Mouse (Mus musculus) G1E (cell line): ENCODE data around the gene Ero1lb. TPM values are rescaled to one million over a fixed set of nuclear protein-coding genes. Genes with fewer than 3 reads are reported as not detected.
A peak's percentile ranks its signal among the peaks of the same experiment; 100 is the strongest.
"Not testable (repeated sequence)": the region's sequence is repeated elsewhere in the genome, so short reads cannot be mapped to it uniquely, and the experiment has no call there.

ENCODE experiments used
- ATAC-seq: 2 replicates; pipeline ENCODE4 v1.8.0; 2016; ENCODE audit warnings: mild to moderate bottlenecking; ENCODE audit not compliant: insufficient number of reproducible peaks, poor library complexity, low FRiP score, severe bottlenecking; ENCODE audit errors: extremely low read depth
- DNase-seq: peaks from one replicate; pipeline ENCODE4 v3.0.0; 2012; ENCODE audit warnings: low spot score
- H3K27me3 ChIP-seq: 2 replicates; pipeline ENCODE4 v1.6.1; 2012; ENCODE audit warnings: mild to moderate bottlenecking, low read length, inconsistent platforms; ENCODE audit not compliant: insufficient read depth
- H3K36me3 ChIP-seq: replicated peaks from 2 replicates; pipeline ENCODE3; 2012; ENCODE audit warnings: mild to moderate bottlenecking, inconsistent platforms
- H3K4me1 ChIP-seq: 2 replicates; pipeline ENCODE4 v1.6.1; 2012; ENCODE audit warnings: low read depth, low read length, inconsistent platforms, mixed read lengths; ENCODE audit not compliant: insufficient read depth
- H3K4me3 ChIP-seq: 2 replicates; pipeline ENCODE4 v1.5.1; 2012; ENCODE audit warnings: low read depth, mild to moderate bottlenecking, inconsistent platforms, low read length, moderate library complexity, mixed read lengths
- H3K9me3 ChIP-seq: replicated peaks from 2 replicates; pipeline ENCODE4 v1.6.1; 2012; ENCODE audit warnings: inconsistent platforms
- polyA plus RNA-seq: library from polyadenylated mRNA; stranded (reverse); fragments of >175 nt; gene quantifications from 2 replicates; pipeline ENCODE4 v1.2.3, GENCODE M21; 2012
- total RNA-seq, 2 experiments: library from RNA; stranded (forward) in 1 of 2; stranded (reverse) in 1 of 2; fragments of 200-1000 nt in 1 of 2; fragments of >200 nt in 1 of 2; fragmentation: Nextera tagmentation in 1 of 2; gene quantifications; 2 replicates each; pipeline ENCODE4 v1.2.3; 2014 to 2017

The Ero1lb gene
- total and polyA plus RNA-seq, 3 experiments, result 1.7 to 6.4 (median 2.1) TPM

DNA sequence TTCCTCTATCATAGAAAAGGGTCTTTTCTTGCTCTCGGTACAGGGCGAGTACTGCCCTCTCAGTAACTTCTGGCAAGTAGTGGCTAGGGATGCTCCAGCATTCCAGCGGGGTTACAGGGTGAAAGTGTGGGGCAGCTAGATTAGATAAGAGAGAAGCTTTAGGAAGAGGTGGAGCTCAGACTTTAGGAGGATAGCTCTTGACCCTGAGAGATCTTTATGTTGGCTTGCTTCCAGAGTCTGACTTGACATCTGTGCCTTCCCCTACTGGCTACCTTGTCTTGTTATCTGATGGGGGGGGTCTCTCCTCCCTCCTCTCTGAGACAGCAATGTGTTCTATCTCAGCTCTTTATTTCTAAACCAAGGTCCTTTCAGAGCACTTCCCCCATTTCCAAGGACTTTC, 50.8 kb downstream of the Ero1lb start:
- not testable (repeated sequence) for H3K4me1 ChIP-seq, H3K36me3 ChIP-seq, H3K9me3 ChIP-seq, ATAC-seq, H3K4me3 ChIP-seq, H3K27me3 ChIP-seq, DNase-seq

DNA sequence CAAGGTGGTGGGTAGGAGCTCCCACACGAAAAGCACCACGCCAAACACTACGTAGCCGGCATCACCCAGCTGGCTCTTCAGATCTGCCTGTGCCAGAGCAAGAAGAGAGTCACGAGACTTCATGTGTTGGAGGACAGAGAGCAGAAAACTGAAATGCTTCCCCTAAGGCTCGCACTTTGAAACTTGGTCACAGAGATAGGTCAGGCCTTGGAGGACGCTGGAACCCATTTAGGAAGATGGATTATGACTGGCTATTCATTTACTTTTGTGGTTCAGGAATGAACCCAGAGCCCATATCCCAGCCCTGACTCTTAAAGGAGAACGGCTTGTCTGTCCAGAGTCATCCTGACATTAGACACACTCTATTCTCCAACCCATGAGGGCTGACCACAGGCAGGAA, 54.1 kb downstream of the Ero1lb start:
- H3K9me3 ChIP-seq, H3K27me3 ChIP-seq, DNase-seq, H3K4me3 ChIP-seq, ATAC-seq, H3K36me3 ChIP-seq, H3K4me1 ChIP-seq: not testable (repeated sequence)

DNA sequence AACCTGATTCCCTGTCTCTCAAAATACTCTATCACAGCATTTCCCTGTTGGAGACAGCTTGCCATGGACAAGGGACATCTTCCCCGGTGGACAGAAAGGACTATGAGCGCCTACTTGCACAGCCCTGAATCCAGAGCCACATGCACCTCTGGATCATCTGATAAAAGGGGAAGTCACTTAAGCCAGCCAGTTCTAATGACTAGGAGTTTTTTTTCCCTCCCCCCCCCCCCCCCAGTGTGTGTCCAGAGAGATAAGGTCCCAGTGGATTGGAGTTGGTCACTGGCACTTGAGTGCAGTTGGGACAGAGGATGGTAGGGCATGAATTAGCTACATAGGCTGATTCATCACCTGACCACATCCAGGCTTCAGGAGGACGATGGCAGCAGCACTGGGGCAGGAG, 60.4 kb downstream of the Ero1lb start:
- not testable (repeated sequence) for H3K36me3 ChIP-seq, H3K27me3 ChIP-seq, ATAC-seq, DNase-seq, H3K9me3 ChIP-seq, H3K4me3 ChIP-seq, H3K4me1 ChIP-seq

DNA sequence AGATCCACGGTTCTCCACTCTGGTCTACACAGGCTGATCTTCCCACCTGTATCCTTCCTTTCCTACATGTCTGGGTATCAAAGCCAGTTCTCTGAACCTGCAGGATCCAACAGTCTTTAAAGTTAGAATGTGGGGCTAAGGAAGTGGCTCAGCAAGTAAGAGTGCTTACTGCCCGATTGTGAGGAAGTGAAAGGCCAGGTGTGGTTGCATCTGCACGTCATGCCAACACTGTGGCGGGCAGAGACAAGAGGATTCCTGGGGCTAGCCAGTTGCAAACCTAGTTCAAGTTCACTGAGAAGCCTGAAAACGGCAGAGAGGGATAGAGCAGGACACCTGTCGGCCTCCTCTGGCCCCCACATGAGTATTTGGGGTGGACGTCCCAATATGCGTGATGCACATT, 62.1 kb downstream of the Ero1lb start:
- DNase-seq, H3K27me3 ChIP-seq, H3K4me1 ChIP-seq, ATAC-seq, H3K4me3 ChIP-seq, H3K36me3 ChIP-seq, H3K9me3 ChIP-seq: not testable (repeated sequence)

DNA sequence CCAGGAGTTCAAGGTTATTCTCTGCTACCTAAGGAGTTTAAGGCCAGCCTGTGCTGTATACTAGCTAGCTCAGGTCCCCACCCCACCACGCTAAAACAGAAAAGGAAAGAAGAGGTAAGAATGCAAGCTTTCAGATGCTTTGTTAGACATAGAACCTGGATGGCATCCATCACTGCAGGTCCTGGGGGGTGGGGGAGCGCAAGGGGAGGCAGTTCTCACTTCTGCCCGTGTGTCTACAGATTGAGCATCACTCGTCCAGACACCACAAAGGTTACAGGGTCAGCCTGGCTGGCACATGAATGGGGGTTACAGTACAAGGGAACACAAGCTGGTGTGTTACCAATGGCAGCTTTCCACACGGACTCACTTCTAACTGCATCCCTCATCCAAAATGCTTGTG, 62.5 kb downstream of the Ero1lb start:
- not testable (repeated sequence) for H3K4me1 ChIP-seq, DNase-seq, H3K4me3 ChIP-seq, H3K9me3 ChIP-seq, H3K27me3 ChIP-seq, ATAC-seq, H3K36me3 ChIP-seq

DNA sequence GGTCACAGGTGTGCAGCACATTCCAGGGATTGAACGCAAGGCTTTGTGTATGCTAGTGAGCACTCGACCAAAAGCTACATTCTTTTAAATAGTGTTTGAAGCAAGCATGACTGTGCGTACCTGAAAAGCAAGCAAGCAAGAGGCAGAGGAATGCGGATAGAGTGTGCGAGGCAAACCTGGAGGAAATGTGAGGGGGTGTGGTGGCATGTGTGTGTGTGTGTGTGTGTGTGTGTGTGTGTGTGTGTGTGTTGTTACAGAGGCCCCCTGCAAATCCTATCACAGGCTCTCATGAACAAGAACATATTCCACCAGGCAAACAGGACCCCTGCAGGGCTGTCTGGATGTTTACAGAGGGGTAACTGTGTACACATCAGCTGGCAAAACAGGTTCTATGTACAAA, 64.6 kb downstream of the Ero1lb start:
- H3K36me3 ChIP-seq, DNase-seq, H3K9me3 ChIP-seq, ATAC-seq, H3K4me1 ChIP-seq, H3K27me3 ChIP-seq, H3K4me3 ChIP-seq: not testable (repeated sequence)

DNA sequence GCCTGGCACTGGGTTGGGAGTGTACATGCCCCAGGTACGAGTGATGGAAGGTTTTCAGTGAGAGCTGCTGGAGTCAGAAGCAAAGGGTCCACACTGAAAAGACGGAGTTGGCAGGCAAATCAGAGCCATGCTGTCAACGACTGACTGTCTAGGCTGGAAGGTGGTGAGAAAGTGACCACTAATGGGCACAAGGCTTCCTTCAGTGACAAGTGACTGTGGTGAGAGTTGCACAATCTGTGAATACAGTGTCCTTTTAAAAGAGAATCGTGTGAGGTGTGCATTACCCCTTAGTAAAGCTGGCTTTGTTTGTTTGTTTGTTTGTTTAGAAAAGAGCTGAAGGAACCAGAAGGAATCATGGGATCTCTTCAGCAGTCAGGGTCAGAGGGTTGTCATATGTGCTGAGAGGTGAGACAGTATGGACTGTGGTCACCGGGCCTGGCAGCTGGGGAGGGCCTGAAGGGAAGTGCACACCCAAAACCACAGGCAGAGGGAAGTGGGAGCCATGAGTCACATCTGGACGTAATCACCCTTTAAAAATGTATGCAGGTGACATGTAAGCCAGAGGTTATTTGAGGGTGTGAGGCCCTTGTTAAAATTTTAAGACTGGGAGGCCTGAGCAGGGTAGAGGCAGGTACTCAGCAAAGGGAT, 69.4 kb downstream of the Ero1lb start:
- H3K4me1 ChIP-seq, H3K9me3 ChIP-seq, H3K4me3 ChIP-seq, DNase-seq, H3K27me3 ChIP-seq, H3K36me3 ChIP-seq: not testable (repeated sequence)
- 0 out of 2 replicates have a peak, but pooled peaks have one; percentile 40 for ATAC-seq

DNA sequence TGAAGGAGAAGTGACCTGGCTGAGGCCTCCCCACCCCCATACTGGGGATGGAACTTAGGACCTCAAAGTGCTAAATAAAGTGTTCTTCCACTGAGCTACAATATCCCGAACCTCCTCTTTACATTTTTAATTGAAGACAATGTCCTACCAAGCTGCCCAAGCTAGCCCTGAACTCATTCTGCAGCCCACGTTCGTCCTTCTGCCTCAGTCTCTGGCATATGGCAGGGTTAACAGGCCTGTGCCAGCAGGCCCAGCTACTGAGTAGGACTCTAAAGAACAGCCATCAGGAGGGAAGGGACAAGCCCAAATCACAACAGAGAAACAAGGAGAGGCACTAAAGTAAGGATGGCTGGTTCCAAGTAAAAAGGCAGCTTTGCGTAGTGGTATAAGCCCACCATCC, 77.1 kb downstream of the Ero1lb start:
- H3K4me1 ChIP-seq, DNase-seq, H3K27me3 ChIP-seq, H3K9me3 ChIP-seq, ATAC-seq, H3K4me3 ChIP-seq, H3K36me3 ChIP-seq: not testable (repeated sequence)

DNA sequence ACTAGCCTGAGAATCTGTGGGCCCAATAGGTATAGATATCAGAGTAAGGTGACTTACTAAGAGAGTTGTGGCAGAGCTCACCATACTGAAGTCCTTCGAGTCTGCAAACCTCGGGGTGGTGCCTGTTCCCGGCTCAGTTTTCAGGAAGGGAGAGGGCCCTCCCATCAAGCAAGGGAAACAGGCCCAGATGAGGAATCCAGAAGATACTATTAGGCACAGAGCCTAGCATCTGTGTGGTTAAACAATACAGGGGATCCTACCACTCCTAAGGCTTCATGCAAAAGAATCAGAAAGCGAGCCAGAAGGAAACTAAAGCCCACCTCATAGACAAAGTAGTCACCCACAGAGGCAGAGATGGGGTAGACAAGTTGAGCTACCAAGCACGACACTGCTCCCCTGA, 81.0 kb downstream of the Ero1lb start:
- H3K27me3 ChIP-seq, H3K9me3 ChIP-seq, H3K4me1 ChIP-seq, H3K36me3 ChIP-seq, DNase-seq, H3K4me3 ChIP-seq, ATAC-seq: not testable (repeated sequence)

DNA sequence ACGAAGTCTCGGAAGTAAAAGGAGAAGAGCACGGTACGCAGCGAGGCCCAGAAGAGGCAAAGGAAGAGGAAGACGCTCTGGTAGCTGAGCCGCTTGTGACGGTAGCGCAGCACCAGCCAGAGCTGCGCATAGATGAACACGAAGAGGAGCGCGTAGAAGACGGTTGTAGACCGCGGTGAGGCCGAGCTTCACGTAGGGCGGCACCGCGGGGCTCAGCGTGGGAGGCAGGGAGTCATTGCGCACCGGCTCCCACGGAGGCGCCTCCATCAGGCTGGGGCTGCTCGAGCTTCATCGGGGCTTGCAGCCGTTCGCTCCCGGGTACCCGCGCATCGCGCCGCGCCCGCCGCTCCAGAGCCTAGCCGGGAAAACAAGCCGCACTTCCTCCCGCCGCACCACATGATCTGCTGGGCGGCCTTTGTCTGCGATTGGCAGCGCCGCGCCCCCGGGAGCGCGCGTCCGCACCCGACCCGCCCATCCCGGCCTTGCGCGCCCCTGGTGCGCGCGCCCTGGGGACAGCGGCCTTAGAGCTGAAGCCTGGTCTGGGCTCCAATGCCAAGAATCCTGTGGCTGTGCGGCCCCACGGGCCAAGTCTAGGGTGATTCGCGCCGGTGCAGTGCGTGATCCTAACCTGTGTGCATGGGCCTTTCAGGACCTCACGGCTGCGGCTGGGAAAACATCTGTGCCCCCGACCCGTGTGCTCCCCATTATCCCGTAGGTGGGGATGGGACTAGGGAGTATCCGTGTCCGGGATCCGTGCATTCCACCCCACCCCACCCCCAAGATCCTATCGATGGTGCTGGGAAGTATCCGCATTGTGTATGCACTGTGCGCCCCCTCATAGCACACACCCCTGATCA, 84.6 kb downstream of the Ero1lb start:
- H3K4me3 ChIP-seq, ATAC-seq, H3K27me3 ChIP-seq, H3K9me3 ChIP-seq, H3K4me1 ChIP-seq, DNase-seq, H3K36me3 ChIP-seq: not testable (repeated sequence)

DNA sequence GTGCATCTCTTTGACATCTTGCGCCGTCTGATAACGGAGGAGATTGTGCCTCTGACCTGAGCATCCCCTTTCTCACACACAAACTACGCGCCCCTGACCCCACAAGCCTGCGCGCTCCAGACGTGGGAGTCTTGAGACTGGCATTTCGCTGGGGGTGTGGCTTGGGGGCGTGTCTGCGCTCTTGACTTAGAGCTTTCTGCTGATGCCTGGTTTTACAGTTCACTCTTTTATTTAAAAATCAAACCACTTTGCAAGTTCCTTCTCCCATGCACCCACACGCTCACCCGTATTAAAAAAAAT, 85.2 kb downstream of the Ero1lb start:
- H3K27me3 ChIP-seq, H3K36me3 ChIP-seq, H3K4me1 ChIP-seq, H3K4me3 ChIP-seq, H3K9me3 ChIP-seq, DNase-seq, ATAC-seq: not testable (repeated sequence)
